Mouse (Mus musculus) ES-Bruce4 (cell line): Measurements from ENCODE around the gene Ccnd2.

Source experiments
- CTCF ChIP-seq: IDR thresholded peaks from one replicate; pipeline ENCODE4 v1.8.1; 2011; ENCODE audit warnings: low read depth, low read length
- EP300 ChIP-seq: IDR thresholded peaks from 2 replicates; pipeline ENCODE4 v1.6.1; 2011; ENCODE audit warnings: low read depth, low read length; ENCODE audit not compliant: insufficient read depth
- POLR2A ChIP-seq: IDR thresholded peaks from one replicate; pipeline ENCODE4 v1.8.1; 2011; ENCODE audit warnings: low read length; ENCODE audit not compliant: insufficient read depth

DNA sequence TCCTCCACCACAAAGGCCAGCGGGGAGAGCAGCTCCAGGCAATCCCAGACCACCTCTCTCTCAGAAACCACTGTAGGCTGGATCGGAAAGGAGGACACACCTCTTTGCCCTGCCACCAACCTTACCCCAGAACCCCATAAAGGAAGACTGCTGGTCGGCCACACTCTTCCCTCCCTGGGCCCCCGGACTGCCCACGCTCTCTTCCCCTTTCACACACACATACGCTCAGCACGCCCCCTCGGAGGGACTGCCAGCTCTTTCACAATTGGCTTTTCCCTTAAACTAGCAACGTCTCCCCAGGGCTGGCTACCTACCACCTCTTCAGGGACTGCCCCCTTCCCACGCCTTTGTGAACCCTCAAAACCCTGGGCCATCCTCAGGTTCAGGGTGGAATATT is 8.9 kb downstream of the Ccnd2 start:
- TF ChIP-seq CTCF: no peak
- no peak for TF ChIP-seq POLR2A
- no peak for TF ChIP-seq EP300
